Mouse (Mus musculus): ENCODE measurements around the gene Rabl6. TPM values are rescaled to one million over a fixed set of nuclear protein-coding genes. Genes with fewer than 3 reads are reported as not detected.
A peak's percentile ranks its signal among the peaks of the same experiment; 100 is the strongest.

Gene Rabl6
- polyA plus RNA-seq, 1 experiment from 2014 or later = 73.5 TPM

GRCm38 (mm10) chr2:25579737-25580460 is 28.4 kb downstream of the Rabl6 start:
- peaks cover 75% of the 10 kb centered on the region for H3K4me1 ChIP-seq (replicated peaks)
- H3K9ac ChIP-seq = no peak overlapping the region
- no peaks in the 10 kb centered on the region for H3K9me3 ChIP-seq
- H3K4me2 ChIP-seq = peak overlapping the region; percentile 74
- peaks cover 17% of the 10 kb centered on the region for H3K36me3 ChIP-seq
- ATAC-seq (ENCODE audit: low FRiP score, low read depth) = no peak
- 10% methylated on average over 27 of the region's 27 CpGs for WGBS
- no peak overlapping the region for H3K27ac ChIP-seq (replicated peaks)
- peaks cover 51% of the 10 kb centered on the region for H3K27me3 ChIP-seq
- H3K4me3 ChIP-seq = peak overlapping the region; percentile 49; the same call in 1 of the 2 replicates

- ATAC-seq (ENCODE audit: low FRiP score, low read depth) = no peak
- 13% methylated on average over 74 of the region's 77 CpGs for WGBS
- peaks cover 77% of the 10 kb centered on the region for H3K4me1 ChIP-seq (replicated peaks)
- H3K27ac ChIP-seq (replicated peaks) = no peak overlapping the region
- H3K4me3 ChIP-seq = 0 out of 2 replicates have a peak overlapping the region, but pooled peaks have one; percentile 7
- 0 out of 2 replicates have a peak, but pooled peaks cover 10% of the 10 kb centered on the region for H3K36me3 ChIP-seq
- H3K9me3 ChIP-seq = no peaks in the 10 kb centered on the region
- H3K9ac ChIP-seq = no peak overlapping the region
- peak overlapping the region; percentile 74 for H3K4me2 ChIP-seq
- peaks cover 51% of the 10 kb centered on the region for H3K27me3 ChIP-seq
Measured at GRCm38 (mm10) chr2:25578796-25579736, 29.3 kb downstream of the Rabl6 start.

DNA sequence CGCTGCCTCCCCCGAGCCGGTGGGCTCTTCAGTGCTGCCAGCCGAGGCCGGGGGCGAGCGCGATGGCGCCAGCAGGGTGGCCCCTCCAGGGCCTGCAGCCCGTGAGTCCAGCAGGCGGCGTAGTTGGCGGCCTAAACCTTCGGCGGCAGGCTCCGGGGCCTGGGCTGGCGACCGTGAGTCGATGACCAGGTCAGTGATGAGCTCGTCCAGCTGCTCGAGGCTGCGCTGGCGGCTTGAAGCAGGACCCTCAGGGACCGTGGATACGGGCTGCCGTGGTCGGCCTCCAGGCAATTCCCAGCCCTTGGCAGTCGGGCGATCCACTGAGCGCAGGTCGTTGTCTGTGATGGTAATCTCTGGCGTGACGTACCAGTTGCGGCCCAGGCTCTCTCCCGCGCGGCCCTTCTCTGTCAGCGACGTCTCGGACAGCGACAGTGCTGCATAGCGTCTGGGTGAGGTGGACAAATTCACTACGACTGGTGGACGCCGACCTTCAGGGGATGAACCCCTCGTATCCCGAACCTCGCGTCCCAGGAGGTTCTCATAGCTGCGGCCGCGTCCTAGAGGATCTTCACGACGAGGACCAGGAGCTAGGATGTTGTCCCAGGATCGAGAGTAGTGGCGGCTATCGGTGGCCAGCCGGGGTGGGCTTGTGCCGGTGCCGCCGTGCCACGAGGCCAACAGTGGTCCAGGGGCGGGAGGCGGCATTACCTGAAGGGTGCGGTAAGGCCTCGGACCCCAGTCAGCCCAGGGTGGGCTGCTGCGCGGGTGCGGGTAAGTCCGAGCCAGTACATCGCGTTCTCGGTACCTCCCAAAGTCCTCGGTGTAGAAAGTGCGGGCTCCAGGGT is 30.1 kb downstream of the Rabl6 start:
- H3K4me2 ChIP-seq = peak overlapping the region; percentile 28
- H3K36me3 ChIP-seq = 0 out of 2 replicates have a peak, but pooled peaks cover 4% of the 10 kb centered on the region
- no peak overlapping the region for H3K9ac ChIP-seq
- H3K9me3 ChIP-seq = no peaks in the 10 kb centered on the region
- peaks cover 51% of the 10 kb centered on the region for H3K27me3 ChIP-seq
- no peak for ATAC-seq (ENCODE audit: low FRiP score, low read depth)
- H3K27ac ChIP-seq (replicated peaks) = no peak overlapping the region
- H3K4me1 ChIP-seq (replicated peaks) = peaks cover 80% of the 10 kb centered on the region
- H3K4me3 ChIP-seq = peak overlapping the region; percentile 3; the same call in 1 of the 2 replicates
- whole genome bisulfite sequencing = 12% methylated on average over 75 of the region's 75 CpGs

DNA sequence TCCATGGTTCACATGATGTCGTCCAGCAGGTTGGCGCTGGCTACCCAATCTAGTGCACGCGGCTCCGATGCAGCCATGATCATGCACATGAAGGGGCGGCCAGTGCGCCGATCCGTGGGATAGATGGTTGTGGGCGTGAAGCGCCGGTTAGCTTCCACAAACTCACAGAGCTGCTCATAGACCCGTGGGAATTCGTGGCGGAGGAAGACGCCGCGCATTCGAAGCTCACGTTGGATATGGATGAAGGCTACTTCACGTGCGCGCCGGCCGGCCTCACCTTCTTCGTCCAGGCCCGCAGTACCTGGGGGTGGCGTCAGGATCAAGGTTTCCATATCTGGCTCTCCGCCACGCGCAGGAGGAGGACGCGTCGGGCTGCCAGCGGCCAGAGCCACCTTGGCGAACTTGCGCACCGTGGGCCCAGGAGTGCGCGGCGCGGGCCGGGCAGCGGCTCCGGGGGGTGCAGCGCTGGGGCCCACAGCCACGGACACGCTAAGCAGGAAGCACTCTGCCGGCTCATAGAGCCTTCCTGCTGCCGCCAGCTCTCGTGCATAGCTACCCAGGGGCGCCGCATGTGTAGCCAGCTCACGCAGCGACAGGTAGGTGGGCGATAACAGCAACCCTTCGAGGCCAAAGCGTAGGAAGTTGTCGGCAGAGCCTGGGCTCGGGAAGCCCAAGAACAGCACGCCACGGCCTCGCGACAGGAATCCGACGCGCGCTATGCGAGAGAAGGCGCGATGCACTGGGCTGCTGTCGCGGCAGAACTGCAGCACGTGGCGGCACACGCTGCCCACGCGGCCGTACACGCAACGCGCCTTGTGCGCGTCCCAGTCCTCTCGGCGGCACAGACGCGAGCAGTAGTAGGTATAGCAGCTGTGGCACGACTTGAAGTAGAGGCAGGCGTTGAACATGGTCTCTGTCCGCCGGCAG is 31.1 kb downstream of the Rabl6 start:
- H3K4me3 ChIP-seq = peak overlapping the region; percentile 3; the same call in 1 of the 2 replicates
- H3K36me3 ChIP-seq = 0 out of 2 replicates have a peak, but pooled peaks cover 4% of the 10 kb centered on the region
- H3K9me3 ChIP-seq = no peaks in the 10 kb centered on the region
- peaks cover 51% of the 10 kb centered on the region for H3K27me3 ChIP-seq
- 19% methylated on average over 92 of the region's 92 CpGs for WGBS
- H3K27ac ChIP-seq (replicated peaks) = no peak overlapping the region
- no peak for ATAC-seq (ENCODE audit: low FRiP score, low read depth)
- H3K9ac ChIP-seq = no peak overlapping the region
- H3K4me1 ChIP-seq (replicated peaks) = peaks cover 76% of the 10 kb centered on the region
- H3K4me2 ChIP-seq = peak overlapping the region; percentile 28

GRCm38 (mm10) chr2:25576028-25576850 is 32.1 kb downstream of the Rabl6 start:
- no peak overlapping the region for H3K4me3 ChIP-seq
- no peak for ATAC-seq (ENCODE audit: low FRiP score, low read depth)
- no peak overlapping the region for H3K9ac ChIP-seq
- peaks cover 51% of the 10 kb centered on the region for H3K27me3 ChIP-seq
- no peak overlapping the region for H3K27ac ChIP-seq (replicated peaks)
- 71% methylated on average over 16 of the region's 16 CpGs for WGBS
- no peaks in the 10 kb centered on the region for H3K9me3 ChIP-seq
- peaks cover 67% of the 10 kb centered on the region for H3K4me1 ChIP-seq (replicated peaks)
- 0 out of 2 replicates have a peak, but pooled peaks cover 4% of the 10 kb centered on the region for H3K36me3 ChIP-seq
- peak overlapping the region; percentile 73; the same call in 1 of the 2 replicates for H3K4me2 ChIP-seq

DNA sequence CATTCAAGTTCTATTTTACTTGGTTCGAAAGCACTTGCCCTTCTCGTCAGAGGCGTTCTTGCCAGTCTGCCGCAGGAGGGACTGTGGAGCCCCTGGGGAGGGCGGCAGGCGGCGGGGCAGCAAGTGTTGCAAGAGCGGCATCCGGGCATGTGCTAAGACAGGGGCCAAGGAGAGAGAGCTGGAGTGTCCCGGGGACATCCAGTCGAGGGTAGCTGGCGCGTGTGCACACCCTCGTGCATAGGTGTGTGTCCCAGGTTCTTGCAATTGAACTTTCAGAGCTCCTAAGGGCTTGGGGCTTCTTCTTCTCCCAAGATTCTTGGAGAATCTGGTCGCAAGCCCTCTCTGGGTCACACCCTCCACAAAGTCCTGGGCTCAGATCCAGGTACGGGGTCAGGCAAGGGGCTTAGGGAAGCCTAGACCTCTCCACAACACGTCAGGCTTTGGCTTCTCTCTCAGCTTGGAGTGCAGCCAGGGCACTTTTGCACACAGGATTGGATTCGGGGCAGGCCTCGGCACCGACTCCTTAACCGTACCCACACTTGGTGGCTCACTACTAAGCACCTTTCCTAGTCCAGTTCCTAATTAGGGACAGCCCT is 32.8 kb downstream of the Rabl6 start:
- ATAC-seq (ENCODE audit: low FRiP score, low read depth) = no peak
- Histone ChIP-seq H3K4me3 (peak overlapping the region; percentile 56), H3K9ac (peak overlapping the region; percentile 42), H3K4me2 (peak overlapping the region; percentile 73), H3K4me1 (replicated peaks) (peaks cover 59% of the 10 kb centered on the region), H3K36me3 (0 out of 2 replicates have a peak, but pooled peaks cover 4% of the 10 kb centered on the region), H3K9me3 (no peaks in the 10 kb centered on the region), H3K27ac (replicated peaks) (peak overlapping the region; percentile 91; the same call in 1 of the 2 replicates), H3K27me3 (peaks cover 46% of the 10 kb centered on the region)
- whole genome bisulfite sequencing = 12% methylated on average over 21 of the region's 21 CpGs

DNA sequence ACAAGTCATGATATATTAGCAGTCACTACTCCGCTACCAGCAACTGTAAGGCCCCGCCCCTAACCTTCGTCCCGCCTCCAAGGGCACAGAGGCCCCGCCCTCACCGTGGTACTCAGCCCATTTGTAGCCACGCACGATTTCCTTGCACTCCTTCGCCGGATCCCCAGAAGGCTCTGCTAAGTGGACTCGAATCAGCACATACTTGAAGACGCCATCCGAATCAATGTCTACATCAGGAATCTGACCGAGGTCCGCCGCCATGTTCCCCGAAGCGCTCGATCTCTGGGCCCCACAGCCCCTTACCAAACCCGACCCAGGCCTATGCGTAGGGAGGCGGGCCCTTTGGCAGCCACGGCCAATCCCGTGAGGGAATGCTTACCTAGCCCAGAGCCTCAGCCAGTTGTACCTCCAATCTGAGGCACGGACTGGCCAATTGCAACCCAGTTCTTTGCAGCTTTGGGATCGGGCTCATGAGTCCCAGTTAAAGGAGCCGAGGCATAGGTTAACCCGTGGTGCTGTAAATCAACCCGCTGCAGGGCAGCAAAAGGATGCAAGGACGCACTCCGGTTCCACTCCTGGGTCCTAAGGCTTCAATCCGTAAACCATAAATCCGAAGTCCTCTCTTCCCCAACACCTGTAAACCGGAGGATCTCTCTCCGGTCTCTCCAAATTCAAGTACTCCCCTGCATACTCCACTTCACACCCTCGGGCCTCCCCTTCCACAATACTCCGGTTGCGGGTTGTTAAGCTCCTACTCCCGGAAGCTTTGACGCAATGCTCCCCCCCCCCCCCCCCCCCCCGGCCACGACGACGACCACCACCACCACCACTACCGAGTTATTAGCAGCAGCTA is 33.5 kb downstream of the Rabl6 start, which contains the start of the genes Mamdc4 and Phpt1:
Gene Mamdc4 (minus strand): TSS at position 267 of the 853 bp plus-strand sequence.
Gene Phpt1 (minus strand): TSS at position 646 of the 853 bp plus-strand sequence.
- Histone ChIP-seq H3K4me1 (replicated peaks) (peaks cover 52% of the 10 kb centered on the region), H3K27ac (replicated peaks) (peak within 1 kb of the TSS; percentile 91), H3K4me3 (peak within 1 kb of the TSS; percentile 56), H3K4me2 (peak within 1 kb of the TSS; percentile 73), H3K27me3 (peaks cover 39% of the 10 kb centered on the region), H3K9me3 (no peaks in the 10 kb centered on the region), H3K36me3 (0 out of 2 replicates have a peak, but pooled peaks cover 4% of the 10 kb centered on the region), H3K9ac (peak within 1 kb of the TSS; percentile 59)
- peak; percentile 98 for ATAC-seq (ENCODE audit: low FRiP score, low read depth)
- WGBS = under 1% methylated on average over 43 of the region's 45 CpGs

GRCm38 (mm10) chr2:25574136-25574535 is 34.2 kb downstream of the Rabl6 start:
- Histone ChIP-seq H3K4me2 (peak overlapping the region; percentile 73), H3K36me3 (0 out of 2 replicates have a peak, but pooled peaks cover 4% of the 10 kb centered on the region), H3K9me3 (no peaks in the 10 kb centered on the region), H3K4me1 (replicated peaks) (peaks cover 46% of the 10 kb centered on the region), H3K27me3 (peaks cover 32% of the 10 kb centered on the region), H3K4me3 (peak overlapping the region; percentile 56), H3K27ac (replicated peaks) (peak overlapping the region; percentile 91), H3K9ac (peak overlapping the region; percentile 59)
- 15% methylated on average over 11 of the region's 11 CpGs for WGBS
- no peak for ATAC-seq (ENCODE audit: low FRiP score, low read depth)

GRCm38 (mm10) chr2:25573068-25573467 is 35.3 kb downstream of the Rabl6 start:
- no peak overlapping the region for H3K4me3 ChIP-seq
- no peak overlapping the region for H3K9ac ChIP-seq
- peaks cover 35% of the 10 kb centered on the region for H3K4me1 ChIP-seq (replicated peaks)
- H3K4me2 ChIP-seq = peak overlapping the region; percentile 73; the same call in 1 of the 2 replicates
- ATAC-seq (ENCODE audit: low FRiP score, low read depth) = no peak
- no peaks in the 10 kb centered on the region for H3K9me3 ChIP-seq
- H3K27me3 ChIP-seq = peaks cover 22% of the 10 kb centered on the region
- H3K27ac ChIP-seq (replicated peaks) = no peak overlapping the region
- WGBS = 91% methylated on average over 2 of the region's 2 CpGs
- H3K36me3 ChIP-seq = peaks cover 7% of the 10 kb centered on the region; the same call in 1 of the 2 replicates

Data from hindbrain, embryonic 15.5 days (tissue).